Mouse (Mus musculus): ENCODE measurements at regions not wholly inside any gene's neighbourhood (a gene's known extent, or its start where the extent isn't known, plus 50 kb on each side); places are given as distances from the start of the nearest gene placed in this dataset.

DNA sequence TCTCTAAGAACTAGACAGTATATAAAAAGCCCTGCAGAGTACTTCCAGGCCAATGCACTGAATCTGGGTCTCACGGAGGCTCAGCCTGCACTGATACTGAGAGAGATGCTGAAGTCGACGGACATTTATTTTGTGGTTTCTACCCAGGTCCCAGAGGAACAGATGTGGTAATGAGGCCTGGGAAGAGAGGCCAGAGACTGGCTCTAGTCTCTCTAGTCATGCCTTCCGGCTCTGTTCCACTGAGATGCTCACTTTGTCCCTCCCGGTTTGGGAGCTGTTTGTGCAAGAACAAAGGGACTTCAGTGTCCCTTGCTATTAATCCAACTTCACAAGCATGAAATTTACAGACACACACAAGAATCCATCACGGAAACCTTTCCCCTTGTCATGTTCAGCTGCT lies 144.1 kb upstream of the Foxd3 start:
- no peak for TF ChIP-seq CTCF (conservative IDR thresholded peaks at IDR 0.05; ENCODE audit: insufficient read depth, insufficient read length, low read depth, low read length)
- no peak for TF ChIP-seq POLR2A (IDR thresholded peaks at IDR 0.05; ENCODE audit: low read depth, low read length)
